Mouse (Mus musculus) embryonic fibroblast, embryonic 13.5 days (primary cell): Measurements from ENCODE around the gene Atat1.

Source experiments
- CTCF ChIP-seq: IDR thresholded peaks from 2 replicates; pipeline ENCODE4 v1.5.1; 2011; ENCODE audit warnings: mild to moderate bottlenecking, control low read depth, low read length, moderate library complexity, borderline replicate concordance; ENCODE audit not compliant: insufficient read depth
- POLR2A ChIP-seq: IDR thresholded peaks from 2 replicates; pipeline ENCODE4 v1.6.1; 2011; ENCODE audit warnings: low read depth, mild to moderate bottlenecking, control low read depth, low read length, moderate library complexity

GRCm38 (mm10) chr17:35900636-35901035 is 9.2 kb downstream of the Atat1 start:
- no peak for TF ChIP-seq CTCF
- no peak for TF ChIP-seq POLR2A
